Mouse (Mus musculus) heart, adult 2 months (tissue): ENCODE data around the gene Nxf1.

ENCODE experiments used
- CTCF ChIP-seq: fragments of 200-600 bp; IDR thresholded peaks from 2 replicates; pipeline ENCODE4 v1.8.1; 2022; ENCODE audit warnings: antibody characterized with exemption, mild to moderate bottlenecking, moderate library complexity
- EP300 ChIP-seq: fragments of 200-500 bp; IDR thresholded peaks from 2 replicates; pipeline ENCODE4 v1.6.1; 2011; ENCODE audit warnings: low read depth, low read length, control low read depth; ENCODE audit not compliant: insufficient read depth
- POLR2A ChIP-seq: fragments of 200-500 bp; IDR thresholded peaks from 2 replicates; pipeline ENCODE4 v1.6.1; 2011; ENCODE audit warnings: mild to moderate bottlenecking, low read depth, low read length, control low read depth; ENCODE audit not compliant: insufficient read depth

DNA sequence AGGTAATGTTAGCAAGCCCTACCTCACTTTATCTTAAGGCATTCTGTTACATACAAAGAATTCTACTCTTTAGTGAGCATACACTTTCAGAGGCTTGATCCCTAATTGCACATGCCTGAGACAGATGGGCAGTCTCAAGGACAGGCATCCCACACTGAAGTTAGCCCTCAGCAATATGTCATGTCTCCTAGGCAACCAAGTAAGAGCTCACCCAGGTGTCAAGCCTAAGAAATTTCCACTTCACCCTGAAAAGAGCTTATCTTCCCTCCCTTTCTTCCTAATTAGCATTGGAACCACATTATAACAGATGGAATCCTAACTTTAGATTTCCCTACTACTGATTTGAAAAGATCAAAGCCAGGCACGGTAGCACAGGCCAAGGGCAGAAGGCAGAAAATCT is 32.3 kb downstream of the Nxf1 start:
- TF ChIP-seq CTCF, result no peak
- no peak for TF ChIP-seq POLR2A
- TF ChIP-seq EP300, result no peak
